Mouse (Mus musculus) liver, embryonic 14.5 days (tissue): ENCODE results near the gene Slc8b1.

Experiments
- CTCF ChIP-seq: IDR thresholded peaks from 2 replicates; pipeline ENCODE4 v1.5.1; 2016; ENCODE audit warnings: antibody characterized with exemption, low read depth, control low read depth
- EP300 ChIP-seq: IDR thresholded peaks from 2 replicates; pipeline ENCODE4 v1.6.1; 2016; ENCODE audit warnings: antibody characterized with exemption, low read depth

DNA sequence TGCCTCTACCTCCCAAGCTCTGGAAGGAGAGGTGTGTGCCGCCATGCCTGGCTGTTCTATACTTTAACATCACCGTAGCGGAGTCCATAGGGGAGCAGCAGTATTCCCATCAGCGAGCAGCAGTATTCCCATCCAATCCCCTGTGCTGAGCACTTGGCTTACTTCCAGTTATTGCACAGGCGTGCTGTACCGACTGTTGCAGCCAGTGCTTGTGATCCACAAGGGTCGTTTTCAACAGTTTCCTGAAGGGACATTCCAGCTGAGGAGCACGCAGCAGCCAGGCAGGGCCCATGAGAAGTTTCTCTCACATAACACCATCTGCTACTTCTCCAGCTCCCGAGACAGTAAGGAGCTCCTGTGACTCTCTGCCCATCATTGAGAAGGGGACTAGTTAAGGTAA lies 4.5 kb upstream of the Slc8b1 start:
- TF ChIP-seq CTCF: no peak
- no peak for TF ChIP-seq EP300
